Mouse (Mus musculus) embryo, embryonic 11.5 days (tissue): Measurements from ENCODE around the gene RPS10-NUDT3.

ENCODE experiments used
- DNase-seq: peaks from one replicate; pipeline ENCODE4 v3.0.0-alpha.2; 2012; ENCODE audit warnings: low read depth, low spot score

RPS10-NUDT3 gene

DNA sequence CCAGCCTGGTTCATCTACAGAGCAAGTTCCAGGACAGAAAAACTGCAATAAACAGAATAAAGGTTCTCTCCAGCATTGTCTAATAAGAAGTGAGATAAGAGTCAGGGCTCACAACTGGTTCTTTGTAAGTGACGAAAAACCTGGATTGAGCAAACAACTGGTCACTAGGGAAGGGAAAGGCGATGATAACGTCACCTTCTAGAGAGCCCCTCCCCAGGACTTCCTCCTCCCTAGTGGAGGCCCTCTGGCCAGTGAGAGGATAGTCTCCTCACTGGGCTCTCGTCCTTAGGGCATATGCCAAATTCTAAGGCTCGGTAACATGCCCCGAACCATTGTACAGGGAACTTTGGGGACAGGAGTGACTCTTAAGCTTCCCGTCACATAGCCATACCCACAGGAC, 59.0 kb downstream of the RPS10-NUDT3 start:
- no peak for DNase-seq

DNA sequence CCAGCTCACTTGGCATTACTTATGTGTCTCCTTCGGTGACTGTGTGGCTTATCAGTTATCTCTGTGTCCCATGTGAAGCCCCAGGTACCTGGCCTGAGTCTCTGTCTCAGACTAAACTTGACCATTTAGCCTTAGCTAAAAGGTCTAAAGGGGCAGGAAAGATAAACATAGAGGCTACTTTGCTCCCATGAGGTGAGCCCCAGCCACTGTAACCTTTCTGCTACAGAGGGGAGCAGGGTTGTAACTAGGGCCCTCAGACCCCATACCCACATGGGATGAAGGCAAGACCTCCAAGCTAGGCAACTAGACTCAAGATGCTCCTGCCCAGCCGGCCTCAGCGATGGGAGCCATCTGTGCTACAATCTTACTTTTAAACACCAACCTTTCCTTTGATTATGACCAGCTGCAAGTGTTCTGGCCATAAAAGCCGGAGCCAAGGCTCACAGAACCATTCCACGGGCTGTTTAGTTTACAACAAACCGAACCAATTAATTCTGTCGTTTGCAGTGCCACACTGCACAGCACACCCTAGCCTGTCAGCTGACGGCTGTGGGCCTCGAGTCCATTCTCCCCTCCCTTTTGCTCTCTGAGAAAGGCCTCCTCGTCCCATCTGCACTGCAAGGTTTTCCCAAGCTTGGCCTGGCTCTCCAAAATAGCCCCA, 59.8 kb downstream of the RPS10-NUDT3 start:
- DNase-seq = no peak

DNA sequence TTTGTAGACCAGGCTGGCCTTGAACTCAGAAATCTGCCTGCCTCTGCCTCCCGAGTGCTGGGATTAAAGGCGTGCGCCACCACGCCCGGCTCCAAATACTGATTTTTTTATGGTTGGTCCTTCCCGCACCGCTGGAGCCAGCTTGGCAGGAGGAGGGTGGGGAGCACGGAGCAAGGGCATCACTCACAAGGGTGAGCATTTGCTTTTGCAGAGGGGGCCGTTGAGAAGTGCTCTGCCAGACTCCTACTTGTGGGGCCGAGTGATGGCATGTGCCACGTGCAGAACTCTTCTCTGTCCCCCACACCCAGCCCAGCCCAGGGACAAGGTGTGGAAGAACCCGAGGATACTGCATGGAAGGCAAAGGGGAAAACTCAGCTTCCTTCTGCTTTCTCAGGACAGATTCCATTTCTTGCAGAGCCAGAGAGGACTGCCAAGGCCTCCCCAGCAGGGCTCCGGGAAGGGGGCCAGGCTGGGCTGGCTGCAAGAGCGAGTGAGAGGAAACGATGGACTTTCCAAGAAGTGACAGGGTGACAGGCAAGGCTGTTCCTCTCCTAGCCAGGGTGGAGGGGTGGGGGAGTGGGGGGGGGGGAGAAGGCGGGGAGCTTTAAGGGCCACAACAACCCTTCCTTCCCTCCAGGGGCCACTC, 60.4 kb downstream of the RPS10-NUDT3 start:
- DNase-seq = no peak

DNA sequence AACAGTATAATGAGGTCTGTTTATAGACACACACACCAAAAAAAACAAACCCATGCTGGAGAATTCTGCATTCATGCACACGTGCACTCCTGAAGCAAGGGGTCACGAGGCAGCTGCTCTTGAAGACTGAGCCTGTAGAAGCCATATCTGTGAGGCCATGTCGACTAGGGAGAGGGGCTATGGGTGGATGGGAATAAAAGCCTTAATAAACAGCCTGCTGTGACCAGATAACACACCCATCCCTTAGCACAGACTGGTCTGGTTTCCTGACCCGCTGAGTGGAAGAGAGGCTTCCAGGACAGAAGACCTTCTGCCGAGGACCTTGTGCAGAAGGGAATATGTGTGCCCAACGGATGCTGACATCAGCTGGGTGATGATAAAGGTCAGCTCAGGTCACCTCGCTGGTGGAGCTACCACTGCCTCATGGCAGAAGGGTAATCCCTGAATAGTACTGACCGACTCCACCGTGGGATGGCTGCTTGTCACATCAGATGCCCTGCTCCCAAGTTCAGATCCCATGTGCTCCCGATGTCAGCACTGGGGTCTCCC, 61.2 kb downstream of the RPS10-NUDT3 start:
- no peak for DNase-seq

DNA sequence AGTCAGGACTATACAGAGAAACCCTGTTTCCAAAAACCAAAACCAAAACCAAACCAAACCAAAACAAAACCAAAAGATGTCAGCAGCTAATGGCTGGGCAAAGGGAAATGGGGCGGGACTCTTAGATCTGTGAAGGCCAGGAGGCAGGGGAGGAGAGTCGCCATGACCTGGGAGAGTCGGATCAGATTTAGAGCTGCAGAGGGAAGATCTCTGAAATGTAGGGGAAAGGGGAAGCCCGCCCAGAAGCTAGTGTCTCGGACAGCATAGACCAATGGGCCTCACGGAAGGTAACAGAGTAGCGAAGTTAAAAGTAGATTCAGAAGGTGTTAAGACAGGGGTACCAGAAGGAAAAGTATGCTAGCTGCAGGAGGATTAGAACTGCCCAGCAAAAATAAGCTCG, 63.7 kb downstream of the RPS10-NUDT3 start:
- no peak for DNase-seq

DNA sequence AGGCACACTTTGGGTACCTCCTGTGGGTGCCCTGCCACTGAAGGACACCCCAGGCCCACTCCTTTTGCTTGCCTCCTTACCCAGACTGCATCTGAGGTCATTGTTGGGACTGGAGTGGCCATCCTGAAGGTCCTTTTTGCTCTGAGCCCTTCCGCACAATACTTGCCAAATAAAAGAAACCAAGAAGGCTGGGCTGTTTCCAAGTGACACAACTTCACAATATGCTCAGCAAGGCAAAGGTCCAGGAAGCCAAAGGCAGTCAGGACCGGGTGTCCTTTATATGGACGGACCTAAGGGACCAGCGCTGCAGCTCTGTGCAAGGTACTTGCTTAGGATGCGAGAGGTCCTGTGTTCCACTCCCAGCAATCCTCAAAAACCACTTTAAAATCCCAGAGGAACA, 66.8 kb downstream of the RPS10-NUDT3 start:
- DNase-seq = no peak

DNA sequence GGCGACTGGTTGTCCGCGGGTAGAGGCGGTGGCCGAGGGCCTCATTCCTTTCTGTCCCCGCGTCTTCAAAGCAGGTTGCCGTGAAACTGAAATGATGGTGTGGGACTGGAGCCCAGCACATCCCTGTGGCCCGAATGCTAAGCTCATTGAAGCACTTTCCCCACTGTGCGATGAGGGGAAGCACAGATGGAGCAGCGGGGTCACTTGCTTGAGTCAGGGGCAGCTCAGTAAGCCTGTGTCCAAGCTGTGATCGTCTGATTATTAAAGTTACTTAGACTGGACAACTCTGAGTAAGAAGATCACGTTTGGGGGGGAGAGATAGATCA, 69.1 kb downstream of the RPS10-NUDT3 start:
- no peak for DNase-seq

DNA sequence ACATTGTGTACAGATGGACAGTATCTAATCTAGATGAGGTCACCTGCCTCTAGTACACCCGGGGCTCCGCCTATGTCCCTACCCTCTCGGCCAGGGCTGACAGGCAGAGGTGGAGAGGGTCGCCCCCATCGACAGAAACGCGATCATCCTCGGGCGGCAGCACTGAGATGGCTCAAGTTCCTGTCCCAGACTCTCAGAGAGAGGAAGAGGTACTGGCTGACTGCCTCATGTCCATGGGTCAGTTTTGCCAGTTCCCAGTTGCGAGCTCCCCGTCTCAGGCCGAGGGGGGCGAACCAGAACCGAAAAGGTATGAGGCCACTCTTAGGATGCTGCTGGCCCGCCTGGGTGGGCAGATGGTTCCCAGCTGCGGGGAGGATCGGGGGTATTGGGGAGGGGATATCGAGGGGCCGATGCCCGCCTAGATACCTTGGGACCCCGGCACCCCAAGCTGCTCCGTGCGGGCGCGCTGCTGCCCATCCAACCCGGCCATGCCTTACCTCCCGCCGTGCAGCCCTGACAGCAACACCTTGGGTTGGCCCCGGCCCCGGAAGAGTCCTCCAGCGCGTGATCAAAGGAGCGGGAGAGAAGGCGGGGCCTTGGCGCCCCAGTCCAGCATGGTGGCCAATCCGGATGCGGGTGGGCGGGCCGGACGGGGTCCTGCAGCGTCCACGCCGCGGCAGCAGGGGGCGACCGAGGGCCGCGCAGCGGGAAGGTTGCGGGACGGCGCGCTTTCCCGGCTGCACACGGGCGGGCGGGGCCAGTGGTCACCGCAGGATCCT, 69.7 kb downstream of the RPS10-NUDT3 start, which contains the start of gene AI413582:
TSS of gene AI413582 (minus strand) at position 594 of the 779 bp plus-strand sequence.
- peak; percentile 90 for DNase-seq

DNA sequence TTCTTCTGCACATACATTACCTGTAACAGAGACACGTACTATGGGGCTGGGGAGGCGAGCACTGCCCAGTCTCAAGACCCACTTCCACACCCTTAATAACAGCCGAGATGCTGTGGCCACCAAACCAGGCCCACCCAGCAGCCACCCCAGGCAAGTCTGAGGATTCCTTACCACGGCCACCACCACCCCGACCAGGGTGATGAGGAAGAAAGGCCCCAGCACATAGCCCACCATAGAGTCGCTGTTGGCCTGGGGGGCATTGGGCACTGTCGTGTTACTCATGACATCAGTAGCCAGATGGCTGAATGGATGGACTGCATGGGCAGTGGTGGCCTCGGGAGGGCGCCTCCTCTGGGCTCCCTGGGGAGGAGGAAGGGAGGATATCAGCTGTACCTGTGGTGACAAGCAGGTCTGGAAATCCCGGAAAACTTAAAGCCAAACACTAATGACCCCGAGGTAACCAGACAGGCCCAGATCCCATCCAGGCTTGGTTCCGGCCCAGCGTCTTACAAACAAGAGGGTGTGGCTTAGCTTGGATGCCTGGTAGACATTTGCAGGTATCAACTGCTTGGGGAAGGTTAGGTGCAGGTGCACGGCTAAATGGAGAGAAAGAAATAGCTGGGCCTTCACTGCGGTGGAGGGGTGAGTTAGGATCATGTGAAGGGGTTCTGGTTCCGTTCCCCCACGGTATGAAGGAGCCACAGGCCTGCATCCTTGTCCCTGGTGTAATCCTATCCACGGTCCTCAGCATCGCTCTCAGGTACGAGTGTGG, 70.4 kb downstream of the RPS10-NUDT3 start:
- no peak for DNase-seq

DNA sequence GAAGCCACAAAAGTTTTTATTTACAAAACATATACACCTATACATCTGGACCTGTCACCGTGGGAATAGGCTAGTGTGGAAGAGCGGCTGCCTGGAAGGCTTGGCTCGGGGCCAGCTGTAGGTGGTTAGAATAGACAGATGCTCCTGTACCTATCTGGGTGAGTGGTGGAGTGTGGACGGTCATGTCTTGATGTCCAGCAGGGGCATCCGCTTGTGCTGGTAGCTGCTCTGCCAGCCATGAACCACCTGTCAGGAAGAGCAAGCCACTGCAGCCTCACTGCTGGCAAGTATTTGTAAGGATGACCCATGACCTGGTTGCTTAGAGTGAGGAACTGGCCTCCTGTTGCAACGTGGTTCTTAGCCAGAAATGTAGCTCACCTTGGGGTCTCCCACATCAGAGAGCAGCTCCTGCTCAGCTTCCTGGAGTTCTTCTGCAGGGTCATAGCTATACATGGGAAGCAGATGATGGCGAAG, 71.2 kb downstream of the RPS10-NUDT3 start:
- DNase-seq = no peak

DNA sequence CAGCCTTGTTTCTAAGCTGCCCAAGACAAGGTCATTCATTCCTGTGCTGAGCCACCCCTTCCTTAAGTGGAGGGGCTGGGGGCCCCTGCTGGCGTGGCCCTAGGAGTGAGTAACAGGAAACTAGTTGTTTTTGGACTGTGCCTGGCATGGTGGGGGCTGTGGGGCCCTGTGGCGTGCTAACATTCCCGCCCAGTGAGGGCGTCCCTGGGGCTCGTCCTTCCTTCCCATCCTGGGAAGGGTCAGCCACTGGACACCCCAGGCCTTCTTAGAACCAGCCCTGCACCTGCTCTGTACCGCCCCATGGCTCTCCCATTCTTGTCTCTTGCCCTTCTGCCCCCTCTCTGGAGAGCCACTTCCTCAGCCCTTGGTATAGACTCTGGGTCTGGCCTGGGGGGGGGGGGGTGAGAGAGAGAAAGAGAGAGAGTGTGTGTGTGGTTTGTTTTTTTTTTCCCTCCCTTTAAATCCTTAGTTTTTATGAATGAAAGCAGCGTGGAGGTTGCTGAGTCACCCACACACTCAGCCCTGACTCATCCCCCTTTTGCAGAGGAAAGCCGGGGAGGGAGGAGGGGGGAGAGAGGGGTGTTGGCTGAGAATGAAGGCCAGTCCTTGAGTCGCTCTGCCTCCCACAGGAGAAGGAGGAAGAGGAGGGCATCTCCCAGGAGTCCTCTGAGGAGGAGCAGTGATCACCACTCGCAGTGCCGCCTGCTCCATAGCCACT, 73.1 kb downstream of the RPS10-NUDT3 start:
- DNase-seq = no peak

DNA sequence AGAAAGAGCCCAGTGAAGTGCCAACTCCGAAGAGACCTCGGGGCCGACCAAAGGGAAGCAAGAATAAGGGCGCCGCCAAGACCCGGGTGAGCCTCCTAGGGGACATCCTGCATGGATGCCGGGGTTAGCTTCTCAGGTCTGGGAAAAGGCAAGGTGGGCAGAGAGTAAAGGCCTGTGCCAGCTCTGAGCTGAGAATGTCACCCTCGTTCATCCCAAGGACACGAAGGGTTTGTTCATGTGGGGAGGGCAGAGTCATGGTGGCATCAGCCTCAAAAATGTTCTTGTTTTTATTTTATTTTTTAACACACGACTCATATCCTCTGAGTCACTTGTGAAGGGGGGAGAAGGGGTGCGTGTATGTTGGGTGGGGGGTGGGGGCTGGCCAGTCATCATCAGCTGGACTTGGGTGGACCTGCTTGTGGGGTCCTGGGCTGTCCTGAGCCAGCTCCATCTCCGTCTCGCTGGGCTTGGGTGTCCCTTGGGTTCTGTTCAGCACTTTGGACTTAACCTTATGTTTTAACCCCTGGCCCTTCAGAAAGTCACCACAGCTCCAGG, 74.0 kb downstream of the RPS10-NUDT3 start:
- DNase-seq = no peak

DNA sequence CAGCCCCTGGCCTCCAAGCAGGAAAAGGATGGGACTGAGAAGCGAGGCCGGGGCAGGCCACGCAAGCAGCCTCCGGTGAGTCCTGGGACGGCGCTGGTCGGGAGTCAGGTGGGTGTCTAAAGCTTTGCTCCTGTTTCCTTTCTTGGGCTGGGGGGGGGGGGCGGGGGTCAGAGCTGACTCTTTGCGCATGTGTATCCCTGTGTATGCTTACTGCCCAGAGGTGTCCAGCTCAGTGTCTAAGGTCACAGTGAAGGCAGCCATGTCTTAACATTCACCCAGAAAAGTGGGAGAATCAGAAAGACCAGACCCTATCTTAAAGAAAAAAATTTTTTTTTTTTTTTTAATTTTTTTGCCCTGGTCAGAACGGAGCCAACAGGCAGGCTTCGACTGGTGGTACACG, 75.4 kb downstream of the RPS10-NUDT3 start:
- no peak for DNase-seq

DNA sequence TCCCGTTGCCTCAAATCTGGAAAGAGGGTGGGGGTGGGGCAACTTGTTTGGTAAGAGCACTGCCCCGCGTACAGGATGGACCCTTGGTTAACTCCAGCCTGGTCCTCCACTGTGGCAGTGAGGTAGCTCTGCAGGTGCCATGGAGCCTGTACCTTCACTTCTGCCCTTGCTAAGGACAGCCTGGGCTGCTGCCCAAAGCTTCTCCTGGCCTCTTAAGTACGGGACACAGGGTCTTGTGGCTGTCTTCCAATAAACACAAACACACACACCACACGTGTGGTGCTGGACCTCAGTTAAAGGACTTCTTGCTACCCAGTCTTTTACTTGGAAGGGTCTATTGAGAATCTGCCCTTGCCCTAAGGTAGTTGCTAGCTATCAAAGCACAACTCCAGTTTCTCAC, 76.2 kb downstream of the RPS10-NUDT3 start:
- DNase-seq = no peak

DNA sequence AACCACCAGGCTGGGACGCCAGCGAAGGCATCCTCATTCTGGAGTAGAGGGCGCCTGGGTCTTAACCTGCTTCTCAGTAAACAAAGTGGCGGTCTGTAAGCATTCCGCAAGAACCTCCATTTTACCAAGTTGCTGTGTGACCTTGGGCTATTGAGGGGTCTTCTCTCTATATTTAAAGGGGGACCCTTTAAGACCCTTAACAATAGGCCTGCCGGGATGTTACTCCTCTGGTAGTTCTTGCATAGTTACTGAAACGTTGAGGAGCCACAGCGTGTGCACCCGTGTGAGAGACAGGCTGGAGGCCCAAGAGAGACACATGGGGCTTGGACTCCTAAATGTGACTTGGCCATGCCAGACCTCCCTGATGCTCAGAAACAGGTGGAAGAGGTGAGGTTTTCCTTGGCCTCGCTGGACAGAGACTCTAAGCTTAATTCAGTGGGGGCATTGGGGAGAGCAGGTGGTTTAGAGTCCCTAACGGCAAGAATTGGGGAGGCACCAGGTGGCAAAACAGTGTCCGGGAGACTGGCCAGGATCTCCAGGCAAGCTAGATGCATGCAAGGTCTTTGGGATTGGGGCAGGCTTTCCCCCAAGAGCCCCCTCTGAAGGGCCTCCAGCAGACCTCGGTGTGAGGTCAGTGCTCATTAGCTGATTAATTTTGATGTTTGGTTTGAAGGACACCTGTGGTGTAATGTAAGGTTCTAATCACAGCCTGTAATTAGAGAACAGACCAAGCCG, 76.9 kb downstream of the RPS10-NUDT3 start:
- DNase-seq = no peak

DNA sequence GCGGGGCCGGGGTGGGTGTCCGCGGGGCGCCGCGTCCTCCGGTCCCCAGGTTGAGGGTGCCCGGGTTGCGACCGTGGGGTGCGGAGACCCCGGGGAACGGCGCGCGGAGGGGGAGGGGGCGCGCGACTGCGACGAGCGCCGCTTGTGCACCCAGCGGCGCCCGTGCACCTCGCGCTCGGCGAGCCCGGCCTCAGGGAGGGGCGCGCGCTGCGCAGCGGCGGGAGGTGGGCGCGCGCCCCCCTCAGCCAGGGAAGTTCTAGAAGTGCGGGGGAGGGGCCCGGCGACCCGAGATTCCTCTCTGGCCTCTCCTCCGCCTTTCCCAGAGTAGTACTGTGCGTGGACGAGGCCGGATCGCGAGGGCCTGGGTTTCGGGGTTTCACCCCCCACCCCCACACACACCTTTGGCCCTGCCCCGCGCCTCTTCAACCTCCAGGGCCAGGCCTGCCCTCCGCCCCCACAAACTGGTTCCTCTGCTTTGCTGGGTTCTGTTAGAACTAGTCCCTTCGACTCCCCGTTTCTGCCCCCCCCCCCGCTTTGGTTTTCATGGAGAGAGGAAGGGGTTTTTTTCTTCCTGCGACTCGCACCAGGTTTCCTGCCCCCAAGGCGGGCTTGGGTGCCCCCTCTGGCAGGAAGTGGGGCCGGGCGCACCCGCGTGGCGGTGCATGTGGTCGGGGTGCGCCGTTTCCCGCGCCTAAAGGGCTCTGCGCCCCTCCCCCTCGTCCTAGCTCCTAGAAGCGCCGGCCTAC, 77.7 kb downstream of the RPS10-NUDT3 start:
- peak; percentile 56 for DNase-seq

DNA sequence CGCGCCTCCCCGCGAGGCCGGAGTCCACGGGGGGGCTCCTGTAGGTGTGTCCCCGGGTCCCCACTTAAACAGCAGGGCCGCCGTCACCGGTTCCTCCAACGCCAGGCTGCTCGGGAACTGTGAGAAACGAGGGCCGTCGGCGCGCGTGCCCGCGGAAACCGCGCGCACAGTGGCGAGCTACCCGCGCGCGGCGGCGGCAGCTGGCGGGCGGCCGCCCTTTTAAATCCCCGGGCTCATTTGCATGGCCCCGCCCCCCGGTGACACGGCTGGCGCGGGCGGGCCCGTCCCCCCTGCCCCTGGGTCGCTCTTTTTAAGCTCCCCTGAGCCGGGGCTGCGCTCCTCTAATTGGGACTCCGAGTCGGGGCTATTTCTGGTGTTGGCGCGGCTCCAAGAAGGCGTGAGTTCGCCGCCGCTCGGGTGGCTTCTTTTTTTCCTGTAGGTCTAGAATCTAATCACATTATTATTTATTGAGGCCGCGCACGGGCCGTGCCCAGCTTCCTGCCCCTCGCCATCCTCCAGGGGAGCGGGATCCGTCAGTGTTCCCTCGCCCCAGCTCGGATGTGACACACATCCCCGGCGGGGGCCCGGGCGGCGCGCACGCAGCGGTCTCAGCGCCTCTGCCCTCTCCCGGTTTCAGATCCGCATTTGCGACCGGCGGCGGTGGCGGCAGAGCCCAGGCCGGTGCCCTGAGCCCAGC, 78.6 kb downstream of the RPS10-NUDT3 start, which contains the start of gene Hmga1:
TSS of gene Hmga1 (plus strand) at position 183 of the 697 bp plus-strand sequence.
- peak; percentile 90 for DNase-seq

DNA sequence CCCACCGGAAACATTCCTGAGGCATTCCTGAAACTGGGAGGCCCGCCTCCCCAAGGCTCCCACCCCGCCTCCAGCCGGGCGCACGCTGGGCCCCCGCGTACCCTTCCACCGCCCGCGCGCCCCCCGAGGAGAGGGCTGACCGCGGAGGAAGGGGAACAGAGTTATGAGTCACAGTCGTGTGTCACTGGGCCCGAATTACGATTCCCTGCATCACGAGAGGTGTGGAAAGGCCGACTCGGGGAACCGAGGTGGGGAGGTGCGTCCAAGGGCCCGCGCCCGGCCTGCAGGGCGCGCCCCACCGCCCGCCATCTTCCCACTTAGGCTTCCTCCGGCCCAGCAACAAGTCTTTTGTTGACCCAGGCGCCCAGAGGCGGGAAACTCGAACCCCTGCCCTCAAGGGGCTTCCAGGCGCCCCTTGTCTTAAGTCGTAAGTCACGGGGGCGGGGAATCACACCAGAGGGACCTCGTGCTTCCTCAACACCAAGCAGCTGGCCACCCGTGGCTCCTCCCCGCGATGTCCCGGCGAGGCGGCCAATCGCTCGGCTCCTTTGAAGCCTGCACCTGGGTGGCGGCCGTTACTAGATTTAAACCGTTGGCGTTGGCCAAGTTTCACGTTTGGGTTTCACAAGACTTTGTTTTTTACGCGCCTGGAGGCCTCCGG, 79.4 kb downstream of the RPS10-NUDT3 start:
- peak; percentile 86 for DNase-seq
